Mouse (Mus musculus) adrenal gland, adult 10 weeks (tissue): Measurements from ENCODE around the gene Tm6sf2. TPM values are rescaled to one million over a fixed set of nuclear protein-coding genes. Genes with fewer than 3 reads are reported as not detected.

Experiments
- polyA plus RNA-seq: library from polyadenylated mRNA; stranded (reverse); fragments of 350-450 nt; fragmentation: Illumina TruSeq; extraction: RNeasy Lipid Tissue Mini Kit (QIAGEN cat#74804); gene quantifications from one replicate; pipeline ENCODE4 v1.2.3, GENCODE M21; 2014; ENCODE audit warnings: low read depth, low replicate concordance

Gene Tm6sf2
- polyA plus RNA-seq: not detected

DNA sequence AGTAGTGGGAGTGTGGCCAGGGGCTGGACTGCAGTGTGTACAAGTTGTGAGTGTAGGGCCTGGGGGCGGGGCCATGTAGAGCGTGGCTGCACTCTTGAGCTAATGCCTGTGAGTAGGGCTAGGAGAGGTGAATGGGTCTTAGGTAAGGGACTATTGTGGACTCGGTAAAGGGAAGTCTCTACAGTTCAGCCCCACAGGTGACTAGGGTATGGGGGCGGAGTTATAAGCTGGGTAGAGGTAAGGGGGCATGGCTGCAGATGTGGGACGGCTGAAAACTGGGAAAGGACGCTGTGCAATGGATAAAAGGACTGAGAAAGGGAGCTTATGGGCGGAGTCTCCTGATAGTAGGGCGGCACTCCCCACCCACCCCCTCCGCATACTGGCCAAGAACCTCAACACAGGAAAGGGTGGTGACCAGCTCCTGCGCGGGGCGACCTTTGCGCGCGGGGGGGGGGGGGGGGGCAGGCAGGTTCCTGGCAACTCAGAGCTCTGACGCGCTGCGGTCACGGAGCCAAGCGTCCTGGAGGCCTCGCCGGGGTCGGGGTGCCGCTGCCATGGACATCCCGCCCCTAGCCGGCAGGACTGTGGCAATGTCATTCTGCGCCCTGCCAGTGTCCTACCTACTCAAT lies at the start of gene Tm6sf2:
Gene Tm6sf2 (plus strand): TSS at position 484 of the 629 bp plus-strand sequence.

DNA sequence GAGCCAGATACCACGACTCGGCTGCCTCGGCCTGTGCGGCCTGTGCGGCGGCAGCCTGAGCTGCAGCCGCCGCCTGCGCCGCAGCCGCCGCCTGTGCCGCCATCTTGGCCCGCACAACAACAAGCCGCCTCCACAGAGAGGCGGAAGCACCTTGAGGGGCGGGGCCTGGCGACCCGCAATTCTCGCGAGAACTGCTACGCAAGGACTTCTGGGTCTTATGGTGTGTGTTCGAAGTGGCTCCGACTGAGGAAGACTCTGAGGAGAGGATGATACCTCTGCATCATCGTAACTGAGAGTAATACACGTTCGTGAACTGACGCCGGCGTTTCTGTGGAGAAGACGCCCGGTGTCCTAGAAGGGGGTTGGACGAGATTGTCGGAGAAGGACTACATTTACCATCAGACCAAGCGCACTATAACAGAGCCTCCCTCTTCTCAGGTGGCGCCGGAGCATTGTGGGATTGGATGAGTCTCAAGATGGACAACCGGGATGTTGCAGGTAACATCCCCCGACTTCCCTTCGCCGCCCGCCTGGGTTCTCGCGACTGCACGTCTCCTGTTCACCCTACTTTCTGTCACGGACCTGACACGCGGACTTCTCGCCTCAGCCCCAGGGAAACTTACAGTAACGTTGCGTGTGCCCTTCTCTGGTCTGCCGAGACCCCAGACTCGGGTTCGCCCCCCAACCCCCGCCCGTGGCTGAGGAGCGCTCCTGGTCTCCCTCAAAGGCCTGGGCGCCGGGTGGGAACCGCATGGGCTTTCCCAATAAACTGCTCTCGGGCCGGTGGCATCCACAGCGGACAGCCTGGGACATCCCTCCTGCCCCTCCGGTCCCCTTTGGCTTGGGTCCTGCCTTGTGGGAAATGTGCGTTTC lies 29.9 kb upstream of the Tm6sf2 start, which contains the start of the genes Mau2 and Sugp1:
Gene Mau2 (minus strand): TSS at position 152 of the 873 bp plus-strand sequence.
Gene Sugp1 (plus strand): TSS at position 231 of the 873 bp plus-strand sequence.

GRCm38 (mm10) chr8:70083285-70083684 lies 10.6 kb downstream of the Tm6sf2 start, which contains the start of gene Hapln4:
TSS of gene Hapln4 (plus strand) at chr8:70083457.

GRCm38 (mm10) chr8:70120667-70121066 lies 47.9 kb downstream of the Tm6sf2 start, which contains the start of gene Ncan:
TSS of gene Ncan (minus strand) at chr8:70120873.

Other genes starting within 250 kb of the Tm6sf2 start
- gene Pbx4, start 240.4 kb upstream of the Tm6sf2 start, polyA plus RNA-seq: not detected
- gene Cilp2, start 185.2 kb upstream of the Tm6sf2 start, polyA plus RNA-seq: not detected
- gene Tssk6, start 170.7 kb upstream of the Tm6sf2 start, polyA plus RNA-seq: not detected
- not detected for gene Ndufa13, start 170.4 kb upstream of the Tm6sf2 start, polyA plus RNA-seq
- not detected for gene Yjefn3, start 170.2 kb upstream of the Tm6sf2 start, polyA plus RNA-seq
- gene Gatad2a, start 76.5 kb upstream of the Tm6sf2 start, polyA plus RNA-seq: 12.7 TPM
- 10.1 TPM for gene Mau2, start 30.2 kb upstream of the Tm6sf2 start, polyA plus RNA-seq
- 6.7 TPM for gene Sugp1, start 30.1 kb upstream of the Tm6sf2 start, polyA plus RNA-seq
- not detected for gene Hapln4, start 10.5 kb downstream of the Tm6sf2 start, polyA plus RNA-seq
- not detected for gene Ncan, start 47.9 kb downstream of the Tm6sf2 start, polyA plus RNA-seq
- gene Nr2c2ap, start 58.4 kb downstream of the Tm6sf2 start, polyA plus RNA-seq: 1.6 TPM
- 0.52 TPM for gene Rfxank, start 66.2 kb downstream of the Tm6sf2 start, polyA plus RNA-seq
- gene Borcs8, start 66.6 kb downstream of the Tm6sf2 start, polyA plus RNA-seq: 11.1 TPM
- not detected for gene Mef2b, start 66.8 kb downstream of the Tm6sf2 start, polyA plus RNA-seq
- 7.5 TPM for gene Tmem161a, start 99.4 kb downstream of the Tm6sf2 start, polyA plus RNA-seq
- gene Slc25a42, start 139.4 kb downstream of the Tm6sf2 start, polyA plus RNA-seq: 3.5 TPM
- 5.9 TPM for gene Sugp2, start 161.3 kb downstream of the Tm6sf2 start, polyA plus RNA-seq
- 0.29 TPM for gene Armc6, start 161.5 kb downstream of the Tm6sf2 start, polyA plus RNA-seq
- gene Homer3, start 209.9 kb downstream of the Tm6sf2 start, polyA plus RNA-seq: not detected
- gene Ddx49, start 229.6 kb downstream of the Tm6sf2 start, polyA plus RNA-seq: 4.1 TPM
- 0.82 TPM for gene Cope, start 229.6 kb downstream of the Tm6sf2 start, polyA plus RNA-seq
- not detected for gene Cers1, start 242.9 kb downstream of the Tm6sf2 start, polyA plus RNA-seq